Mouse (Mus musculus) thymus, postnatal 25 days (tissue): ENCODE results near the gene Tmem252.
"Not testable (repeated sequence)": the region's sequence is repeated elsewhere in the genome, so short reads cannot be mapped to it uniquely, and the experiment has no call there.

Experiments
- DNase-seq: peaks from one replicate; pipeline ENCODE4 v3.0.0; 2022

Tmem252 gene

DNA sequence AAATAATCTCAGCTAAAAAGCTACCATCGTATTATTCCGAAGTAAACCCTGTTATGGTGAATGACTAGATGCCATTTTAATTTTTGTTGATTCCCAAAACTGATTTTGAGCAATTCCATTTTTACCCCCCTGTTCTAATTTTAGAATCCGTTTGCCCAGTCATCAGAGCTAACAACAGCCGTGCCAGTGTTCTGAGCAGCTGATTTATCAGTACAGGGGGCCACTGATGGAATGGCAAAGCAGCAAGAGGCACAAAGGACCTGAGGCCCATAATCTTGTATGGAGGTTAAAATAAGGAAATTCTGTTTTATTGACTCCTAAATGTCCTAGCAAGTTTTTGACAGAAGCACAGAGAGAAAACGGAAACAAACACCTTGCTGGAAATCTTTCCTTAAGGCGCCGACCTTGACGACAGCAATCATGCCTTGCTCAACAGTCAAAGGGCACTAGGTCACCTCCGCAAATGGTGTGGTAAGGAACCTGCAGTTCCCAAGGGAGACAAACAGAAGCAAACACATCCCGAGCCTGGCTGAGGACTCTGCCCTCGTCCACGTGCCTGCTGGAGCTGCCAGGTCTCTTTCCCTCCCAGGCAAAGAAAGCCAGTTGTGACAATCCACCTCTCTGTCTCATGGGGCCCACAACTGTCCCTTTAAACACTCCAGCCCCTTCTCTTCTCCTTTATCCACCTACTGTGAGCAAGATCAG, 9.4 kb downstream of the Tmem252 start:
- DNase-seq: no peak

DNA sequence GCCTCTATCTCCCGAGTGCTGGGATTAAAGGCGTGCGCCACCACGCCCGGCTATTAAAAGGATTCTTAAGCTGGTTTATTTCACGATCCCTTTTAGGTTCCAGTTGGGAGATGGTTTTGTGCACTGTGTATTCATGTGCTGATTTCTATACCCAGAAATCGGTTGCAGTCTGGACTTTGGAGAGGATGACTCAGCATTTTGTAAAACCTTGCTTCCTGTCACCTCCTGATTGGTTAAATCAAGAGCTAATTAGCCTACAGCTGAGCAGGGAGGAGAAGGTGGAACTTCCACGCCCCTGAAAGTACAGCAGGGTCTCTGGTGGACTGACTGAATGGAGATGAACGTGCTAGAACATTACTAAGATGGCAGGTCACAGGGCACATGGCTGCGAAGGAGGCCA, 12.6 kb downstream of the Tmem252 start:
- DNase-seq: no peak

DNA sequence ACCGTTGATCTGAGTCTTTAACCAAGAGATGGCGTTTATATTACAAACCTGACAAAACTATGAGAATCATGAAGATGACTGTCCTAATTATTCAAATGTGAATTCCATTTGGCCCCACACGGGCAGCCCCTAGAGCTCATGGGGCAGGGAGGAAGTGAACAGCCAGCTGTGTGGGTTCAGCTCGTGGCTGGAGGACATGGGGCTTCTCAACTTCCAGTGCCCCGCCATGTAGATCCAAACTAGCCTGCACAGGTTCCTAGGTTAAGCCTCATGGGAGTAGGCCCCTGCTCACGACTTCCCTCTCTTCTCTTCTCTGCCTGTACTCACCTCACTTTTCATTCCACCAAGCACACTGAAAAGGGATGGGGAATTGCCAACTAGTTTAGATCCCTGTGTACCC, 14.5 kb downstream of the Tmem252 start:
- no peak for DNase-seq

DNA sequence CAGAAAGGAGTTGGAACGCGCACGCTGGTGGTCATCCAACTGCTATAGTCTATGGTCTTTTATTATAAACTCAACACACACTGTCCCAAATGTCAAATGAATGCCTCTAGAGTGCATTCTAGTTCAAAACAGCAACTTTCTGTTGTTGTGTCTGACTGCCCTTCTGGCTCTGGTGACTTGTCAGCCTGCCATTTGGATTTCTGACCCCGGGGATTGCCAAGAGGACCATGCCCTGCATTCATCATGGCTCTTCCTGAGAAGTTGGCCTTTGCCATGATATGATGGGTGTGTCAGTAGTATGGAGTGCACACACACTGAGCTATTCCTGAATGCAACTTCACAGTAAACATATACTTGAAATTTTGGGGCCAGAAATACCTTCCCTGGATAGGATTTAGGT, 15.7 kb downstream of the Tmem252 start:
- no peak for DNase-seq

DNA sequence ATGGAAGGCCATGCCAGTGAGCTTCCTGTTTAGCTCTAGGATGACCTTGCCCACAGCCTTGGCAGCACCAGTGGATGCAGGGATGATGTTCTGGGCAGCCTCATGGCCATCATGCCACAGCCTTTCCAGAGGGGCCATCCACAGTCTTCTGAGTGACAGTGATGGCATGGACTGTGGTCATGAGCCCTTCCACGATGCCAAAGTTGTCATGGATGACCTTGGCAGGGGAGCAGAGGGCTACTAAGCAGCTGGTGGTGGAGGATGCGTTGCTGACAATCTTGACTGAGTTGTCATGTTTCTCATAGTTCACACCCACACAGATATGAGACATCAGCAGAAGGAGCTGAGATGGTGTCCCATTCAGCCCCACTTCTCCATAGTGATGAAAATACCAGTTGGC, 18.9 kb downstream of the Tmem252 start:
- no peak for DNase-seq

DNA sequence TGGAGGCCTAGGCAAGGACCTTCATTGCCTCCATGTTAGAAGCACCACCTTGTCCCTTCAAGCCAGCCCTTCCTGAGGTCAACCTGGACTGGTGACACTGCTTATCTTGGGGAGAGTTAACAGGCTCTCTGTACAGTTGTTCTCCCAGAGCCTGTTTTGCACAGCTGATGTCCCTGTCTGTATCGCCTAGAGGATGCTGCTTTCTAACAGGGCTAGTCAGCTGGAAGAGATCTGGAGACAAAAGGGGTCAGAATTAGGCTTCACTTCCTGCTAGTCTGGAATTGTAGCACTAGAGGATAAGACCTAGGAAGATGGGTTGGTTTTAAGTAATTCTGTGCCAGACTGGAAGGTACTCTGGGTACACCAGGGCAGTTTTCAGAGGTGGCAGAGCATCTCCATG, 24.1 kb downstream of the Tmem252 start:
- DNase-seq: no peak

DNA sequence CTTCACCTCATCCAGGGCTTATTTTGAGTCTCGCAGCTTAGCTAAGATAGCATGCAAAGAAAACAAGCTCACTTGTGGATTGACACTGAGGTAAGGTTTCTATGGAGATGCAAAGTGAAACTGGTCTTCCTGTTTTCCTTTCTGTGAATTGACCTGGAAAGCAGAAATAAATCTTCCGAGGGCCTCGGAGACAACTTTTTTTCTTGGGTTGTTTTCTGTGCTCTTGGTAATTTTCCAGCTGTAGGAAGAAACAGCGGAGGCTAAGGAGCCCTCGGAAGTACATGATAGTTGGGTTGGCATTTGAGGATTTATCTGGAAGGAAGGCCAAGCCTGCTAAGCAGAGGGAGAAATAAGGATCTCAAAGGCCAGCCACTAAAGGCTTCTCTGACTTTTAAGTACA, 24.8 kb downstream of the Tmem252 start:
- no peak for DNase-seq

DNA sequence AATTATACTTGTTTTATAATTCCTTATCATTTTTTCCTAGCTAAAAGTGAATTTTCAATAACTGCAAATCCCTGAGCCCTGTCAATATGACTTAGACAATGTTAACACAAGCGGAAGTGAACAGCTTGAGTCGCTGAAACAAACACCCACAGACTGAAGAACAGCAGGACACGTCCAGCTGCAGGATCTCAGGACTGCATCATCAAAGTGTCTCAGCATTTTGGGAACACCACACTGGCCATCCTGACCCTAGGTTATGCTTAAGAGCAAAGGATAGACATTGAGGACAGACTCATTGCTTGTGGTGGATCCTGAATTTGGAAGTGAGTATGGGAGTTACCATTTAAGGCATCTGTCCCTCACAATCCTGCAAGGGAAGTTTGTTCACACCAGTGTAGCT, 25.4 kb downstream of the Tmem252 start:
- DNase-seq: no peak

DNA sequence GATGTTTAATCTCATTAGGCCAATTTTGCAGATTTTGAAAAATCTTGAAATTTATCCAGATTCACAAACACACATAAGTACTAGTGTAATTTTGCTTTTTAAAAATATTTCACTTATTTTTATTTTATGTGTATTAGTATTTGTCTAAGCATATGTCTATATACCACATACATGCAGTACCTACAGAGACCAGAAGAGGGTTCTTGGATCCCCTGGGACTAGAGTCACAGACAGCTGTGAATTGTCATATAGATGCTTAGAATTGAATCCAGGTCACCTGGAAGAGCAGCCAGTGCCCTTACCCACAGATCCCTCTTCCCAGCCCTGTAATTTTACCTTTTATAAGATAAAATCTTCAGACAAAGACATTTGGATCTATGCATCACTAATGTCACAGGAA, 26.1 kb downstream of the Tmem252 start:
- no peak for DNase-seq

DNA sequence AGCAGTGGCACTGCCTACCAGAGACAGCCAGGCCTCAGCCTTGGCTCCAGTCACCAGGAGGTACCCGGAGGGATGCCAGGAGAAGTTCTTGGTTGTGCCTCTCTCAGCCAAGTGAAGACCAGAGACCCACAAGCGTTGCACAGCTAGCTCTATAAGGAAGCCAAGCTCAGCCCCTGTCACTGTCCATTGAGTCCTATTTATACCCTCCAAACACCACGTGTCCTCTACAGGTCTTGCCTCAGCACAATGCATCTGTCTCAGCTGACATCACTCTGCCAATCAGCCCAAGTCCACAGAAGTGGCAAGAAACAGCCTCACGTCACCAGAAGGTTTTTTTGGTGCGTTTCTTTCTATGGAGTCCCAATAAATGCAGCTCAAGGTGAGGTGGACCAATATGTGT, 26.9 kb downstream of the Tmem252 start:
- DNase-seq: no peak

DNA sequence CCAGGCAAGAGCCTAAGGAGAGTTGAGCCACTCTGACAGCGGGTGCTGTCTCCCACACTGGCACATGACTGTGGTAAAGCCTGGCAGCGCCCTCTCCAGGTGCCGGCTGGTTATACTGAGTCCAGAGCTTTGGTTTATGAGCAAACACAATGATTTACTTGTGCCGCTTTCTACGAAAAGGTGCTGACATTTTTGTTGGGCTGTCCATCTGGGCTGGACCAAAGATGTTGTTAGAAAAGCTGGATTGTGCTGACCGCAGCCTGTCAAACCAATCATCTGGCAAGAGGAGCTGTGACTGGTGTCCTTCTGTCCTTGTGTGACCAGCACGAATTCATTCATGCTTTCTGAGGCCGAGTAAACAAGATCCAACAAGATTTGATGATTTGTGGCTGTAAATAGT, 27.9 kb downstream of the Tmem252 start:
- no peak for DNase-seq

DNA sequence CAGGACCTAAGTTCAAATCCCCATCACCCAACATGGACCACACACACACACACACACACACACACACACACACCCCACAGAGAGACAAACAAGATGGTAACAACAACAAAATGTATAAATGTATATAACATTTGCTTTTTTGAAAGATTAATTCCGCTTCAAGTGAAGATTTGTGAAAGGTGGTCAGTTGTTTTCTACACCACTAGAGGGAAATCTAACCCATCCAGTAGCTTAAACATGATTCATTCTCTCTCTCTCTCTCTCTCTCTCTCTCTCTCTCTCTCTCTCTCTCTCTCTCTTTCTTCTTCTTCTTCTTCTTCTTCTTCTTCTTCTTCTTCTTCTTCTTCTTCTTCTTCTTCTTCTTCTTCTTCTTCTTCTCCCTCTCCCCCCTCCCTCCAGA, 29.4 kb downstream of the Tmem252 start:
- DNase-seq: not testable (repeated sequence)

DNA sequence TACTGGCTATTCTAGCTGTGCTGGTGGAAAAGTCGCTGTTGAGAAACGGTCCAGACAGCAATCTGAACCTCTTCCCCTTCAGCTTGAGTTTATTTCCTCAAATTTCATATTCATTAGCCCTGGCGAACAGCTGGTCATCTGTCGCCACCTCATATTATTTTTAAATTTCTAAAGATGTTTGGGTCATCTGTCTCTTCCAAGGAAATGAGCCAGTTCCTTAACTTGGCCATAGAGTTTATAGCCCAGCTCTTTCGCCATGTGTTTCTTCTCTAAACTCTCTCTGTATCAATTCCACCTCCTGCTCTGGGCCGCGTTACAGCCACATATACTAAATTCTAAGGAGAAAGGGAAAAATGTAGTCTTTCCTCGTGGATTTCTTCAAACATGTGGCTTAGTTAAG, 29.9 kb downstream of the Tmem252 start:
- no peak for DNase-seq

DNA sequence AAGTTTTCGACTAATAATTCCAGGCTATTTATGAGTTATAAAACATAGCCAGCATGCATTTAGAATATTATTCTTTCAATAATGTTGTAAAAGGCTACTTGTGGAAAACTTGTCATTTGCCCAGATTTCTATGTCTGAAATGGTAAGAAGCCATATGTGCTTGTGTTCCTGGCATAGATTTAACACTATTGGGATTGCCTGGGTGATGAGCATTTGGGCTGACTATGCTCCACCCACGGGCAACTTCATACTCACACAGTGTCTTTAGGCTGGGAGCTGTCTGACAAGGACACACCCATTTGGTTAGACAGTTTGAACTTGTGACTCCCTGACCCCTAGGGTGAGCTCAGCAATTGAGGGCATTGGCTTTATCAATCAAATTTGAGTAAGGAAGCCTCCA, 30.5 kb downstream of the Tmem252 start:
- DNase-seq: no peak

DNA sequence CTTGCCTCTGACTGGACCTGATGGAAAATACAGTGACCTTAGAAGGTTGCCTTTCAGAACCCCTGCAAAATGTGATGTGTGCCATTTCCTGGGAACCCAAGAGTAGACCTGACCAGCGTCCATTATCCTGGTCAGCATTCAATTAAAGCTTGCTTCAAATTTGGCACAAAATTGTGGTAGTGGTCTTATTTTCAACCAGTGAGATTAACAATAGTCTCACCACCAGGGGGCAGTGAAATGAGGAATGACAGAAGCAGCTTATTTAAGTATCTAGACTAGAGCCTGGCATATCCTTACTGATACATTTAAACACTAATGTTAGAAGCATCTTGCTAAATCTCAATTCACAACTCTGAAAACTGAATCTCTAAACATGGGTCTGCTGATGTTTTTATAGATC, 31.6 kb downstream of the Tmem252 start:
- DNase-seq: no peak

DNA sequence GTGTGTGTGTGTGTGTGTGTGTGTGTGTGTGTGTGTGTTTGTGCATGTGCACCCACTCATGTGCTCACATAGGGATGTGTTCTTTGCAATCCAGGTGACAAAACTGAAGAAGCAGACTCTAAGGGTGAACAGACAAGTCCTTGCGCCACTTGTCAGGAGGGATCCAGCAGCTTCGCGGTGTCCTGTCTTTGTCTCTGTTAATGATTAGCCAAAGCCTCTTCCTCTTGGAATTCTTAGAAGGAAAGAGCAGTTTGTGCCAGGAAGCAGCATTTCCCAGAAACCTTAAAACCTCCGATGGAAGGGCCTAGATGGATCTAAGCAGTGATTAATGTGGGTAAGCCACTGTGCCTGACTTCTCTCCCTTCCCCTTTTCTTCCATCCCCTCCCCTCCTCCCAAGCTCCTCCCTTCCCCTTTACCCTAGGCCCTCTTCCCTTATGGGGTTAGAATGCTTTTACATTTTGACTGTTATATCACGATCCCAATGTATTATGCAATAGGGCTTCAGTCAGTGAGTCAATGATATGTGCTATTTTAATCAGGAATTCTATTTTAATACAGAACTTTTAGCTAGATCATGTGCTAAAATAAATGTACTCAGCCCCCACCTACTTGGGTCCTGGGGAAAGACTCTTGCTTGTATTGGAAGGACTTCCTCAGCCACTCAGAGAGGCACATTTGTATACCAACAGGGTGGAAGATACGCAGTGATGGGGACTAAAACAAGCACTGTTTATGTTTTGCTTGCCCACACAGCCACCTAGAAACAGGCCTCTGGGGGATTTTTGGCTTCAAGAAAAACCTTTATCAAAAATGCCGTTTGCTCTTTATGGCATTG, 33.5 kb downstream of the Tmem252 start:
- no peak for DNase-seq

DNA sequence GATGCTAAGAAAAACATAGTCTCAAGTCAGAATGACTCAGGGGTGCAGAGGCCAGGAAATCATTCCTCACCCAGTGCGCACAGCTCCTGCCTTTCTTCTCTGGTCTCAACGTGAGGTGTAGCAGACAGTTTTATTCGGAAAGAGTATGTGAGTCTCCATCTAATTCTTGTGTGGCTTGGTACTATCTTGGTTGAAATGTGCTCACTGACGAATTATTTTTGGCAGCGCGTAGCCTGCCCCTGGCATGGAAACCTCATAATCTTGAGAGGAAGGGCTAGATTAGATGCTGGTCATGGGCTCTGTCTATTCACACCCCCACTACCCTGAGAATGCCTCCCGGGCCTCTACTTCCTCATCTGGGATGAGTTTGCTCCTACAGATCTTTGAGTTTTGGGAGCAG, 34.2 kb downstream of the Tmem252 start:
- no peak for DNase-seq

DNA sequence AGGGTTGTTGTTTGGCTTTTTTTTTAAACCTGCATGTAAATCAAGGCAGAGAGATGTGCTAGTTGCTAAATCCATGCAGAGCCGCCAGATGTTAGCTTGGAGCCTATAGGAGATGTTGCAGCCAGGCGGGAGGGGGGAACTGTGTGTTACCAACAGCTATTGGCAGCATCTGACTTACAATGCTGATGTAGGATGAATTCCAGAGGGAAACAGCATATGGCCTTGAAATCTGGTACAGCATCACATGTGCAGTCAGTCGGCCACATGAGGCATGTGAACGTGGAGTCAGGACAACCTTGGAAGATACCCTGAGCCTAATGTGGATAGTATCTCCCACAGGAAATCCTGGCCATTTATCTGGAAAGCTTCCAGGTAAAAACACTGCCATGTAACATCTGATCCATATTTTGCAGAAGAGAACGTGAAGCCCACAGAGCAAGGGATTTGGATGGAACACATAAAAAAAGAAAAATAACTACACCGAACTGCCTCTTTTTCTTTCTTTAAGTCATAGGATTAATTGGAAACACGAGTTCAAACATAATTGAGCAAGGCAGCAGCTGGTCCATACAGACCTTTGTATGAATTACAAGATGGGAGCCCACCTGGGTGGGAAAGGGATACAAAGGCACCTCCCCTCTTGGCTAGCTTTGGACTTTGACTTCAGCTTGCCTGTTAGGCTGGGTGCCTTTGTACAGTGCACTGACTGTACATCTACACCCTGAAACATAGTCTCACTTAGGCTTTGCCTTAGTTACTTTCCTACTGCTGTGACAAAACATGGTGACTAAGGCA, 42.7 kb downstream of the Tmem252 start:
- DNase-seq: no peak

DNA sequence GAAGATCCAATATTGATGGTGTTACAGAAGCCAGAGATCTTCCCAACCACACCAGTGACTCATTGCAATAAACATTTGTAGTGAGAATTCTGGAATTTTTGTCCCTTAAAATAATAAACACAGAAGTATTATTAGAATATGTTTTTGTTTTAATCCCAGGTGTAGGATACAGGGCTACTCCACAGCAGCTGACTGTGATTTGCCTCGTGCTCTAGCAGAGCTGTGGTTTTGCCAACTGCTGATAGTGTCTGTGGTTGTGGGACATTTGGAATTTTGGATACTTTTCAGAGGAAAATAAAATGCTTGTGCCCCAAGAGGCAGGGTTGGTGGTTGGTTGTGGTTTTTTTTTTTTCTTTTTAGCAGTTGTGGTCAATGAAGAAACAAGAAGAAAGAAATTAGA, 44.2 kb downstream of the Tmem252 start:
- no peak for DNase-seq

DNA sequence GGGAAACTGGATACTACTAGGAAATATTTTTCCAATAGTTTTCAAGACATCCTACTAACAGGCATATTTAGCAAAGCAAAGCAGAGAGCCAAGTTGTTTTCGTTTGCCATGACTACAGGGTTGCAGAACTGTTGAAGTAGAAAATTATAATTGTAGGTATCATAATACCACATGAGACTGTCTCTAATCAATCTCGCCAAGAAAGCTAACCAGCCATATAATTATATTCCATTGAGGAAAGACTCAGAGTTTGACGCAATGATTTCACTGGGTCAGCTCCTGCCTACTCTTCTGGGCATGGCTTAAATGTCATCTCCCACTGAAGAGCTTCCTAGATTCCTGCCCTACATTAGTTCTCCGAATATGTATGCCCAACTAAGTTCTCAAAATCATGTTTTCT, 45.7 kb downstream of the Tmem252 start:
- DNase-seq: no peak

DNA sequence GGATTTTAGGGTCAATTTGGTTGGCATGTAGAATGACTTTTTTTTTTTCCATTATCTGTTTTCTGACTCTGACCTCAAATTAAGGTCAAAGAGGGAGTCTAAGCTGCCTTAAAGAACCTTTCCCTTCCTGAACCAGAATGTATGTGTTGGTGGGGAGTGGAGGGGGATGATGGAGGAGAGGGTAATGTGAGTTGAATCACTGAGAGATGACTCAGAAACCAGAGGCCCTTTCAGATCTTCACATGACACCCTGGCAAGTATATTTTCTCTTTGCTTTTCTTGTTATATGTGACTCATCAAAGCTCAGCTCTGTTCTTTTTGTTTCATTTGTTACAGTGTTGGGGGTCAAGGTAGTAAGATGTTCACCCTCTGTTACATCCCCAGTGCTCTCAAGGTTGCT, 46.6 kb downstream of the Tmem252 start:
- no peak for DNase-seq

DNA sequence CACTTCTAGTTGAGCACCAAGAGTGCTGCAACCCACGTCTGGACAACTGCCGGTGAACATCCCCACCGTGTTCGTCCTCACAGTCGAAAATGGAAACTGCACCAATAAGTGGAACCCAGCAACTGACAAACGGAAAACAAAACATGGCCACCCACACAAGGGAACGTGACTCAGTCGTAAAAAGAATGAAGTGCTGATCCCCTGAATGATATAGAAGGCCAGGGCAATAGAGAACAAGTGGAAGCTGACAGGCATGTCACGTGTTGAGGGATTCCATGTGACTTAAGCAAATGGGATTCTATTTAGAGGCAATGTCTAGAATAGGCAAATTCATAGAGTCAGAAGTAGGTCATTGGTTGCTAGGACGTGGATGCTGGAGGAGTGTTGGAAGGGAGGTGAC, 50.6 kb downstream of the Tmem252 start:
- no peak for DNase-seq

DNA sequence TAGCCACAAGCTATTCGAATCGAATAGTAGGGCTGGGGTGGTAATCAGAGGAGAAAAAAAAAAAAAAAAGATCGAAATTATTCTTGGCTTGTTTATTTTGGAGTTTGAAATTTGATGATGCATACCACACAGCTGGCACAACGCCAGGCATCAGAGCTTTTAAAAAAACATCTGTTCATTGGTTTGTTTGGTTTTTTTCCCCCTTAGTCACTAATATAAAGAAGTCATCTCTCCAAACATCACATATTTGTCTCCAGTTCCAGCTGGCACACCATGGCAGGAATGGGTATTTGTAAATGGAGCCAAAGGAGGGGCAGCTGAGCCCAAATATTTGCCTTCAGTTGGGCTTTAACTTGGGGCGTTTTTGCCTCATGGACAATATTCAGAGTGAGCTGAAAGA, 56.9 kb downstream of the Tmem252 start:
- DNase-seq: no peak
